Mouse (Mus musculus): ENCODE measurements at regions not wholly inside any gene's neighbourhood (a gene's known extent, or its start where the extent isn't known, plus 50 kb on each side); places are given as distances from the start of the nearest gene placed in this dataset.

- no peak for DNase-seq
- intact Hi-C loops (cut with DNase I) = no loop called here
Observed at GRCm38 (mm10) chr1:185615819-185616429, 161.3 kb downstream of the Slc30a10 start.

- intact Hi-C loops (cut with DNase I) = no loop called here
- DNase-seq = no peak
Observed at GRCm38 (mm10) chr1:185617691-185618090, 163.0 kb downstream of the Slc30a10 start.

- intact Hi-C loops (cut with DNase I) = no loop called here
- DNase-seq = no peak
Observed at GRCm38 (mm10) chr1:185619011-185619410, 164.4 kb downstream of the Slc30a10 start.

GRCm38 (mm10) chr1:185628401-185628800 lies 173.8 kb downstream of the Slc30a10 start:
- intact Hi-C loops (cut with DNase I) = no loop called here
- DNase-seq = no peak

GRCm38 (mm10) chr1:185629976-185630375 lies 175.3 kb downstream of the Slc30a10 start:
- DNase-seq = no peak
- intact Hi-C loops (cut with DNase I) = no loop called here

GRCm38 (mm10) chr1:185638631-185639030 lies 184.0 kb downstream of the Slc30a10 start:
- DNase-seq = no peak
- intact Hi-C loops (cut with DNase I) = no loop called here

- intact Hi-C loops (cut with DNase I) = no loop called here
- no peak for DNase-seq
Observed at GRCm38 (mm10) chr1:185639486-185639885, 184.8 kb downstream of the Slc30a10 start.

- intact Hi-C loops (cut with DNase I) = no loop called here
- DNase-seq = no peak
Observed at GRCm38 (mm10) chr1:185644026-185644425, 189.4 kb downstream of the Slc30a10 start.

- DNase-seq = no peak
- intact Hi-C loops (cut with DNase I) = no loop called here
Observed at GRCm38 (mm10) chr1:185648128-185648527, 193.5 kb downstream of the Slc30a10 start.

- intact Hi-C loops (cut with DNase I) = no loop called here
Observed at GRCm38 (mm10) chr1:185648926-185649325, 194.3 kb downstream of the Slc30a10 start.

GRCm38 (mm10) chr1:185650926-185651325 lies 196.3 kb downstream of the Slc30a10 start:
- DNase-seq = peak in 1 of 2 experiments; percentile 6
- intact Hi-C loops (cut with DNase I) = no loop called here

More at GRCm38 (mm10) chr1:185648926-185649325, 194.3 kb downstream of the Slc30a10 start:
- no peak for DNase-seq

- intact Hi-C loops (cut with DNase I) = no loop called here
Observed at GRCm38 (mm10) chr1:185655021-185655420, 200.4 kb downstream of the Slc30a10 start.

GRCm38 (mm10) chr1:185655461-185655860 lies 200.8 kb downstream of the Slc30a10 start:
- intact Hi-C loops (cut with DNase I) = no loop called here
- DNase-seq = no peak

More at GRCm38 (mm10) chr1:185655021-185655420, 200.4 kb downstream of the Slc30a10 start:
- DNase-seq = no peak

GRCm38 (mm10) chr1:185657286-185657685 lies 202.6 kb downstream of the Slc30a10 start:
- no peak for DNase-seq
- intact Hi-C loops (cut with DNase I) = no loop called here

GRCm38 (mm10) chr1:185659476-185659875 lies 204.8 kb downstream of the Slc30a10 start:
- DNase-seq = no peak
- intact Hi-C loops (cut with DNase I) = no loop called here

GRCm38 (mm10) chr1:185662336-185662735 lies 207.7 kb downstream of the Slc30a10 start:
- DNase-seq = no peak
- intact Hi-C loops (cut with DNase I) = no loop called here

- DNase-seq = no peak
- intact Hi-C loops (cut with DNase I) = no loop called here
Observed at GRCm38 (mm10) chr1:185670029-185670741, 215.5 kb downstream of the Slc30a10 start.

- intact Hi-C loops (cut with DNase I) = no loop called here
- DNase-seq = no peak
Observed at GRCm38 (mm10) chr1:185672940-185673339, 218.3 kb downstream of the Slc30a10 start.

- no peak for DNase-seq
- intact Hi-C loops (cut with DNase I) = no loop called here
Observed at GRCm38 (mm10) chr1:185675674-185676420, 221.2 kb downstream of the Slc30a10 start.

GRCm38 (mm10) chr1:185681610-185682457 lies 227.2 kb downstream of the Slc30a10 start:
- intact Hi-C loops (cut with DNase I) = loop anchor here (1.0 to 10.0 kb wide), 5 partner anchors 135 to 1040 kb away; no protein-coding TSS in a partner anchor

GRCm38 (mm10) chr1:185682458-185682750 lies 227.8 kb downstream of the Slc30a10 start:
- intact Hi-C loops (cut with DNase I) = loop anchor here (1.0 to 10.0 kb wide), 5 partner anchors 136 to 1040 kb away; no protein-coding TSS in a partner anchor

More at GRCm38 (mm10) chr1:185681610-185682457, 227.2 kb downstream of the Slc30a10 start:
- DNase-seq = peak; percentile 79 to 89

More at GRCm38 (mm10) chr1:185682458-185682750, 227.8 kb downstream of the Slc30a10 start:
- peak; percentile 10 to 13 for DNase-seq

Data from heart, postnatal 10 days (tissue).